In the genomic region with DNA sequence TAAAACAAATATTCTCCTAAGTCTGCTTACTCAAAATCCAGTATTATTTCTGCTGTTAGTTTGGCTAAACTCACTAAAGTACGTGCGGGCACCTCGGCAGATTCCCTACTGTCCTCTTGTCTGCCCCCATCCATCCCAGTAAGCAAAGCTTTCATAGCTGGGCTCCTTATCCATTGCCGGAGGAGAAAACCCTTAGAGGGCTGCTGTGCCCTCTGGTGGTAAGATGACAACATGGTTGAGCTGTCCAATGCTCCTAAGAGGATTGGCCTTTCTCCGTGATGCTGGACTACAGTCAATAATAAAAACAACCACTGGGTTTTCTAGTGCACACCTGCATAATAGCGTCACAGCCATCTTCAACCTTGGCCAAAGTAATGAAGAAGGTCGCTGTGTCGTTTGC, we compare ENCODE assay signal across 8 mouse cellular contexts. TPM values are rescaled to one million over a fixed set of nuclear protein-coding genes. Genes with fewer than 3 reads are reported as not detected.
A peak's percentile ranks its signal among the peaks of the same experiment; 100 is the strongest.
DNase-seq lines count a peak whose midpoint lies in the region; ATAC-seq and TF ChIP-seq lines count a peak whose summit lies in the region.

No protein-coding gene starts in this region.

- no peak for TF ChIP-seq EP300 in liver, embryonic 14.5 days (IDR thresholded peaks at IDR 0.05; ENCODE audit: low read depth)

- no peaks in the 10 kb centered on the region for H3K9me3 ChIP-seq in embryonic facial prominence, embryonic 14.5 days (ENCODE audit: control insufficient read depth, low read length)
- no peaks in the 10 kb centered on the region for H3K9me3 ChIP-seq in hindbrain, postnatal 0 days (ENCODE audit: low read length)
- no peaks in the 10 kb centered on the region for H3K9me3 ChIP-seq in liver, embryonic 14.5 days (ENCODE audit: control insufficient read depth, low read length)

- H3K9ac ChIP-seq in embryonic facial prominence, embryonic 14.5 days (ENCODE audit: low read depth, low read length), result no peak overlapping the region
- H3K9ac ChIP-seq in hindbrain, postnatal 0 days (replicated peaks; ENCODE audit: low read length), result no peak overlapping the region
- H3K9ac ChIP-seq in liver, embryonic 14.5 days (replicated peaks), result no peak overlapping the region

- peaks cover 12% of the 10 kb centered on the region; the same call in 1 of the 2 replicates for H3K4me1 ChIP-seq in embryonic facial prominence, embryonic 14.5 days (ENCODE audit: control insufficient read depth, insufficient read depth, low read length)
- H3K4me1 ChIP-seq in hindbrain, postnatal 0 days (ENCODE audit: insufficient read depth, low read length), result 0 out of 2 replicates have a peak, but pooled peaks cover 3% of the 10 kb centered on the region
- H3K4me1 ChIP-seq in liver, embryonic 14.5 days (replicated peaks; ENCODE audit: control insufficient read depth in 2 of 2, insufficient read depth in 2 of 2, low read length in 1 of 2), result no peaks in the 10 kb centered on the region

- 42% methylated on average over 8 of the region's 8 CpGs for WGBS in embryonic facial prominence, embryonic 14.5 days
- 31% methylated on average over 8 of the region's 8 CpGs for WGBS in hindbrain, postnatal 0 days
- 32% methylated on average over 8 of the region's 8 CpGs for WGBS in liver, embryonic 14.5 days (ENCODE audit: insufficient replicate concordance)

- peak; percentile 49 to 53 for DNase-seq in layer of hippocampus, adult 2 months (ENCODE audit: low spot score in 2 of 2)
- DNase-seq in layer of hippocampus, postnatal 36 days, result no peak
- DNase-seq in adipocyte (ENCODE audit: low spot score), result peak; percentile 74
- DNase-seq in embryonic facial prominence, embryonic 14.5 days (ENCODE audit: low spot score), result peak; percentile 72
- DNase-seq in hindbrain, postnatal 0 days (ENCODE audit: low spot score), result peak; percentile 84
- no peak for DNase-seq in liver, embryonic 14.5 days (ENCODE audit: low read depth in 3 of 3, low spot score in 3 of 3)
- peak; percentile 60 to 62 for DNase-seq in right cerebral cortex, adult 2 months (ENCODE audit: low spot score in 2 of 2)

- peak; percentile 91 for TF ChIP-seq CTCF in layer of hippocampus, adult 2 months (conservative IDR thresholded peaks at IDR 0.05)
- peak; percentile 87 for TF ChIP-seq CTCF in hindbrain, postnatal 0 days (IDR thresholded peaks at IDR 0.05; ENCODE audit: low read depth)
- TF ChIP-seq CTCF in liver, embryonic 14.5 days (IDR thresholded peaks at IDR 0.05; ENCODE audit: low read depth), result peak; percentile 45

- no peak overlapping the region for H3K4me2 ChIP-seq in embryonic facial prominence, embryonic 14.5 days (ENCODE audit: low read depth, low read length)
- H3K4me2 ChIP-seq in hindbrain, postnatal 0 days (ENCODE audit: low read depth, low read length), result no peak overlapping the region
- H3K4me2 ChIP-seq in liver, embryonic 14.5 days (ENCODE audit: low read depth), result no peak overlapping the region

- H3K36me3 ChIP-seq in embryonic facial prominence, embryonic 14.5 days (ENCODE audit: control insufficient read depth, insufficient read depth, low read length), result no peaks in the 10 kb centered on the region
- H3K36me3 ChIP-seq in hindbrain, postnatal 0 days (ENCODE audit: insufficient read depth, low read length), result 0 out of 2 replicates have a peak, but pooled peaks cover 13% of the 10 kb centered on the region
- H3K36me3 ChIP-seq in liver, embryonic 14.5 days (replicated peaks; ENCODE audit: control insufficient read depth, insufficient read depth, low read depth), result no peaks in the 10 kb centered on the region

- H3K27ac ChIP-seq in layer of hippocampus, adult 2 months, result peak overlapping the region; percentile 55; the same call in 1 of the 2 replicates
- H3K27ac ChIP-seq in embryonic facial prominence, embryonic 14.5 days (replicated peaks; ENCODE audit: low read depth, low read length), result no peak overlapping the region
- no peak overlapping the region for H3K27ac ChIP-seq in hindbrain, postnatal 0 days
- H3K27ac ChIP-seq in liver, embryonic 14.5 days, result no peak overlapping the region

- H3K27me3 ChIP-seq in embryonic facial prominence, embryonic 14.5 days (replicated peaks; ENCODE audit: control insufficient read depth, insufficient read depth, low read length), result no peaks in the 10 kb centered on the region
- H3K27me3 ChIP-seq in hindbrain, postnatal 0 days (ENCODE audit: insufficient read depth, low read length), result no peaks in the 10 kb centered on the region
- H3K27me3 ChIP-seq in liver, embryonic 14.5 days (ENCODE audit: control insufficient read depth, insufficient read depth, low read length), result no peaks in the 10 kb centered on the region

- no peak for ATAC-seq in embryonic facial prominence, embryonic 14.5 days (ENCODE audit: low read depth)
- ATAC-seq in hindbrain, postnatal 0 days, result peak; percentile 49; the same call in 1 of the 2 replicates
- no peak for ATAC-seq in liver, embryonic 14.5 days (ENCODE audit: insufficient read depth)
- no peak for ATAC-seq in monocyte, adult 5-6 weeks (replicated peaks; ENCODE audit: insufficient number of reproducible peaks, low FRiP score, low TSS enrichment, poor library complexity, severe bottlenecking)

- H3K4me3 ChIP-seq in layer of hippocampus, adult 2 months, result no peak overlapping the region
- no peak overlapping the region for H3K4me3 ChIP-seq in embryonic facial prominence, embryonic 14.5 days (ENCODE audit: low read depth, low read length)
- H3K4me3 ChIP-seq in hindbrain, postnatal 0 days (ENCODE audit: low read length), result no peak overlapping the region
- H3K4me3 ChIP-seq in liver, embryonic 14.5 days (ENCODE audit: insufficient read depth in 1 of 2, low read depth in 2 of 2, low read length in 2 of 2), result no peak overlapping the region

RNA-seq across cellular contexts. Expression of gene Scrn1, which starts 59.3 kb away (rescaled TPM):
- 10 to 100 TPM; 98.2 to 98.3 TPM for total RNA-seq in layer of hippocampus, adult 2 months (2021)
- total RNA-seq in layer of hippocampus, postnatal 36 days (2021), result 10 to 100 TPM; 94.4 to 96.4 TPM
- polyA plus RNA-seq in embryonic facial prominence, embryonic 14.5 days (2014; fragmentation: Nextera tagmentation; extraction: Ambion mirVana), result 12.8 and 13.8 TPM in 2 replicates
- total RNA-seq in hindbrain, postnatal 0 days (2014; rRNA removed), result 117 and 121 TPM in 2 replicates
- polyA plus RNA-seq in hindbrain, postnatal 0 days (2015; fragmentation: Nextera tagmentation; extraction: Ambion mirVana), result 91.7 and 93.2 TPM in 2 replicates
- polyA plus RNA-seq in liver, embryonic 14.5 days (2012; rRNA removed), result 0.10 and 0.13 TPM in 2 replicates
- 0.08 and 0.24 TPM in 2 replicates for polyA plus RNA-seq in liver, embryonic 14.5 days (2014; fragmentation: Nextera tagmentation; extraction: Ambion mirVana)
- total RNA-seq in monocyte, adult 5-6 weeks (2017), result not detected in 3 replicates

Comparison
In these comparisons a context has a peak if more than half of its experiments do, and no peak if none do; other contexts are left out.
1. DNase-seq: peak in layer of hippocampus, adult 2 months (2 of 2), adipocyte (single experiment), embryonic facial prominence, embryonic 14.5 days (single experiment), hindbrain, postnatal 0 days (single experiment) and right cerebral cortex, adult 2 months (2 of 2); none in layer of hippocampus, postnatal 36 days (0 of 2) and liver, embryonic 14.5 days (0 of 3).
2. RNA of gene Scrn1, which starts 59.3 kb away (total RNA-seq): 117 to 121 TPM in hindbrain, postnatal 0 days, 98.2 to 98.3 TPM in layer of hippocampus, adult 2 months and 94.4 to 96.4 TPM in layer of hippocampus, postnatal 36 days; not detected in monocyte, adult 5-6 weeks; every median in the first group is over 10 times any median in the second.
3. Peak in every context shown above with its lines, with median percentiles within 50 percentile points of each other: CTCF ChIP-seq.